Mouse (Mus musculus) midbrain, embryonic 14.5 days (tissue): ENCODE data around the gene Ggt6. TPM values are rescaled to one million over a fixed set of nuclear protein-coding genes. Genes with fewer than 3 reads are reported as not detected.

Source experiments
- ATAC-seq: fragments of 200-750 bp; cut with Nextera tagmentation; 2 replicates; pipeline ENCODE4 v1.8.0; 2017; ENCODE audit warnings: moderate number of reproducible peaks, moderate library complexity; ENCODE audit not compliant: low FRiP score, low TSS enrichment
- DNase-seq: peaks from one replicate; pipeline ENCODE4 v3.0.0-alpha.2; 2015
- H3K27ac ChIP-seq: fragments of 300-500 bp; sonication (generic); replicated peaks from 2 replicates; pipeline ENCODE4 v1.5.1; 2014; ENCODE audit warnings: mild to moderate bottlenecking, low read depth, low read length, moderate library complexity
- H3K27me3 ChIP-seq: fragments of 300-500 bp; sonication (generic); 2 replicates; pipeline ENCODE4 v1.6.1; 2014; ENCODE audit warnings: low read length, control low read depth, mixed read lengths; ENCODE audit not compliant: control insufficient read depth, insufficient read depth
- H3K36me3 ChIP-seq: fragments of 300-500 bp; sonication (generic); 2 replicates; pipeline ENCODE4 v1.6.1; 2014; ENCODE audit warnings: low read length, control low read depth; ENCODE audit not compliant: control insufficient read depth, insufficient read depth
- H3K4me1 ChIP-seq: fragments of 300-500 bp; sonication (generic); 2 replicates; pipeline ENCODE4 v1.6.1; 2014; ENCODE audit warnings: mild to moderate bottlenecking, antibody characterized with exemption, low read length, control low read depth; ENCODE audit not compliant: control insufficient read depth, insufficient read depth
- H3K4me2 ChIP-seq: fragments of 300-500 bp; sonication (generic); 2 replicates; pipeline ENCODE4 v1.6.1; 2014; ENCODE audit warnings: mild to moderate bottlenecking, low read length, moderate library complexity
- H3K4me3 ChIP-seq: fragments of 300-500 bp; sonication (generic); replicated peaks from 2 replicates; pipeline ENCODE4 v1.5.1; 2014; ENCODE audit warnings: low read depth, low read length
- H3K9ac ChIP-seq: fragments of 300-500 bp; sonication (generic); replicated peaks from 2 replicates; pipeline ENCODE4 v1.6.1; 2014; ENCODE audit warnings: mild to moderate bottlenecking, low read length, moderate library complexity
- H3K9me3 ChIP-seq: fragments of 300-500 bp; sonication (generic); 2 replicates; pipeline ENCODE4 v1.6.1; 2016; ENCODE audit warnings: low read length, control low read depth, mixed read lengths; ENCODE audit not compliant: control insufficient read depth
- WGBS: fragments of 180-500 bp; shearing (Covaris S2); extraction: QIAGEN DNeasy Blood & Tissue Kit; methylation state at CpG from one replicate; pipeline ENCODE4 v1.1.7; 2014; 5-methylcytosine and 5-hydroxymethylcytosine counted together
- microRNA-seq: library from miRNA; unstranded; fragments of <30 nt; microRNA quantifications from one replicate; pipeline ENCODE4, GENCODE M21; 2016
- polyA plus RNA-seq: library from polyadenylated mRNA; unstranded; fragments of >200 nt; fragmentation: Nextera tagmentation; extraction: Ambion mirVana; gene quantifications from 2 replicates; pipeline ENCODE4 v1.2.1, GENCODE M21; 2014

Ggt6 gene
- polyA plus RNA-seq, 1 experiment from 2014 or later = not detected

GRCm38 (mm10) chr11:72481952-72482351 lies 46.6 kb downstream of the Ggt6 start:
- no peak overlapping the region for H3K4me3 ChIP-seq
- H3K36me3 ChIP-seq = no peaks in the 10 kb centered on the region
- no peak overlapping the region for H3K9ac ChIP-seq
- peaks cover 19% of the 10 kb centered on the region for H3K4me1 ChIP-seq
- H3K4me2 ChIP-seq = no peak overlapping the region
- WGBS = 86% methylated on average over 4 of the region's 4 CpGs
- DNase-seq (no peak), ATAC-seq (no peak)
- H3K9me3 ChIP-seq = no peaks in the 10 kb centered on the region
- no peaks in the 10 kb centered on the region for H3K27me3 ChIP-seq
- H3K27ac ChIP-seq = no peak overlapping the region

GRCm38 (mm10) chr11:72484549-72484948 lies 49.2 kb downstream of the Ggt6 start:
- Histone ChIP-seq H3K4me3 (no peak overlapping the region), H3K9me3 (no peaks in the 10 kb centered on the region), H3K27ac (no peak overlapping the region), H3K36me3 (no peaks in the 10 kb centered on the region), H3K27me3 (no peaks in the 10 kb centered on the region), H3K4me1 (peaks cover 23% of the 10 kb centered on the region), H3K9ac (no peak overlapping the region), H3K4me2 (no peak overlapping the region)
- no peak for DNase-seq
- WGBS = 75% methylated on average over 6 of the region's 6 CpGs
- ATAC-seq = no peak

- no peak overlapping the region for H3K27ac ChIP-seq
These were observed 49.8 kb downstream of the Ggt6 start for GRCm38 (mm10) chr11:72485157-72485556.

GRCm38 (mm10) chr11:72485960-72486359 lies 50.6 kb downstream of the Ggt6 start:
- H3K27me3 ChIP-seq = no peaks in the 10 kb centered on the region
- no peaks in the 10 kb centered on the region for H3K36me3 ChIP-seq
- peaks cover 23% of the 10 kb centered on the region for H3K4me1 ChIP-seq
- no peaks in the 10 kb centered on the region for H3K9me3 ChIP-seq
- H3K4me3 ChIP-seq = no peak overlapping the region
- no peak overlapping the region for H3K27ac ChIP-seq
- no peak overlapping the region for H3K4me2 ChIP-seq
- ATAC-seq (no peak), DNase-seq (no peak)
- H3K9ac ChIP-seq = no peak overlapping the region
- WGBS = 78% methylated on average over 11 of the region's 11 CpGs

More at GRCm38 (mm10) chr11:72485157-72485556, 49.8 kb downstream of the Ggt6 start:
- H3K9ac ChIP-seq = no peak overlapping the region
- H3K9me3 ChIP-seq = no peaks in the 10 kb centered on the region
- H3K4me1 ChIP-seq = peaks cover 23% of the 10 kb centered on the region
- H3K27me3 ChIP-seq = no peaks in the 10 kb centered on the region
- no peak overlapping the region for H3K4me2 ChIP-seq
- H3K36me3 ChIP-seq = no peaks in the 10 kb centered on the region
- WGBS = 44% methylated on average over 5 of the region's 5 CpGs
- ATAC-seq (no peak), DNase-seq (peak; percentile 56)
- no peak overlapping the region for H3K4me3 ChIP-seq

GRCm38 (mm10) chr11:72487171-72487570 lies 51.8 kb downstream of the Ggt6 start:
- Histone ChIP-seq H3K27ac (no peak overlapping the region), H3K27me3 (no peaks in the 10 kb centered on the region), H3K9me3 (no peaks in the 10 kb centered on the region), H3K36me3 (no peaks in the 10 kb centered on the region), H3K9ac (no peak overlapping the region), H3K4me1 (peaks cover 23% of the 10 kb centered on the region), H3K4me2 (peak overlapping the region; percentile 65), H3K4me3 (peak overlapping the region; percentile 69; the same call in 1 of the 2 replicates)
- WGBS = 57% methylated on average over 5 of the region's 5 CpGs
- no peak for DNase-seq
- ATAC-seq = no peak

GRCm38 (mm10) chr11:72487739-72488138 lies 52.4 kb downstream of the Ggt6 start:
- ATAC-seq (no peak), DNase-seq (no peak)
- 91% methylated on average over 2 of the region's 2 CpGs for WGBS
- Histone ChIP-seq H3K9me3 (no peaks in the 10 kb centered on the region), H3K27me3 (no peaks in the 10 kb centered on the region), H3K4me3 (peak overlapping the region; percentile 69), H3K36me3 (no peaks in the 10 kb centered on the region), H3K4me1 (peaks cover 23% of the 10 kb centered on the region), H3K9ac (peak overlapping the region; percentile 90), H3K4me2 (peak overlapping the region; percentile 65), H3K27ac (peak overlapping the region; percentile 92; the same call in 1 of the 2 replicates)

Small RNA genes lying within 50 kb of the gene (microRNA-seq; reads per million reads assigned to microRNA genes)
- gene Mir6338 = not detected

Other genes starting within 250 kb of the Ggt6 start
- 0.12 and 0.19 TPM in 2 replicates for gene Gm43951, start 228.7 kb upstream of the Ggt6 start, polyA plus RNA-seq
- 16.9 and 22.2 TPM in 2 replicates for gene 4933427D14Rik, start 228.1 kb upstream of the Ggt6 start, polyA plus RNA-seq
- gene Txndc17, start 228.0 kb upstream of the Ggt6 start, polyA plus RNA-seq = 137 and 150 TPM in 2 replicates
- 61.1 and 68.5 TPM in 2 replicates for gene Med31, start 219.9 kb upstream of the Ggt6 start, polyA plus RNA-seq
- gene Slc13a5, start 168.3 kb upstream of the Ggt6 start, polyA plus RNA-seq = 1.0 and 2.0 TPM in 2 replicates
- gene Xaf1, start 133.9 kb upstream of the Ggt6 start, polyA plus RNA-seq = 1.1 and 3.3 TPM in 2 replicates
- gene Fbxo39, start 121.1 kb upstream of the Ggt6 start, polyA plus RNA-seq = not detected in 2 replicates
- 6.9 and 9.0 TPM in 2 replicates for gene Tekt1, start 73.1 kb upstream of the Ggt6 start, polyA plus RNA-seq
- gene Smtnl2, start 23.8 kb upstream of the Ggt6 start, polyA plus RNA-seq = 2.9 and 4.5 TPM in 2 replicates
- gene Mybbp1a, start 5.8 kb downstream of the Ggt6 start, polyA plus RNA-seq = 52.0 and 66.0 TPM in 2 replicates
- 12.6 TPM in 2 replicates for gene Spns2, start 54.4 kb downstream of the Ggt6 start, polyA plus RNA-seq
- 0.11 TPM in 1 of 2 replicates, not detected in the other for gene Spns3, start 115.0 kb downstream of the Ggt6 start, polyA plus RNA-seq
- gene Ube2g1, start 171.8 kb downstream of the Ggt6 start, polyA plus RNA-seq = 87.2 and 111 TPM in 2 replicates